Mouse (Mus musculus): ENCODE results near the gene Ndufc2.
"Not testable (repeated sequence)": the region's sequence is repeated elsewhere in the genome, so short reads cannot be mapped to it uniquely, and the experiment has no call there.

Ndufc2 gene

DNA sequence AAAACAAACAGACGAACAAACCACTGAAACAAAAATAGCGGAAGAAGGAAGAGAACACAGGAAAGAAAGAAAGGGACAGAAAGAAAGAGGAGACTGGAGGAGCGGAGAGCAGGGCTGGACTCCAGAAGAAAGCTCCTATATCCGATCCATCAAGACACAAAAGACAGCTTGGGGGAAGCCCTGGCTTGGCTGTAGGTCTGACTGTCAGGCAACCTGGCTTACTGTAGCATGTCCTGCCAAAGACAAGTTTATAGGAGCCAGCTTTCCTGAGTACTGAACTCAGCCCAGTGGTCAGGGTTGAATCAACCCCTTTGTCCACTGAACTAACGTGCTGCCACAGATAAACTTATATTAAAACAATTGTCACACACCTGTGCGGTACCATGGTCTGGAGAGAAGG lies 27.5 kb downstream of the Ndufc2 start:
- DNase-seq (ENCODE audit: low spot score): no peak

DNA sequence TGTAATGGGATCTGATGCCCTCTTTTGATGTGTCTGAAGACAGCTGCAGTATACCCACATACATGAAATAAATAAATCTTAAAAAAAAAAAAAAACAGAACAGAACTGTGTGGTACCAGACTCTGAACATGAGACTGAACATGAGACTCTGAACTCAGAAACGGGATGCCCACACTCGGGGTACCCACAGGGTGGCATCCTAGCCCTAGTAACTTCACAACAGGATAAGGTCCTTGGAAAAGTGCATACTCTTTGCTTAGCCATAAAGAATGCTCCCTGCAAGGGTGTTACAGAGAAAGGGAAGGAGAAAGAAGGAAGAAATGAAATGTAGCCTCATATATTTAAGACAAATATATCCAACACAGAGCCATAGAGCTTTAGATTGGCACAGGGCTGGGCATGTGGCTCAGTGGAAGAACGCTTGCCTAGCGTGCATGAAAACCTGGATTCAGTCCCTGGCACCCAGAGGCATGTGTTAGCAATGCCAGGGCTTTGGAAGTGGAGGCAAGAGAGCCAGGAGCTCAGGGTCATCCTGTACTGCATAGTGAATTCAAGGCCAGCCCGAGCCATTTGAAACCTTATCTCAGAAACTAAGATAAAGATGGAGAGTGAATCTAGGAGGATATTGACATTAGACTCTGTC lies 28.1 kb downstream of the Ndufc2 start:
- peak; percentile 81 for DNase-seq (ENCODE audit: low spot score)

DNA sequence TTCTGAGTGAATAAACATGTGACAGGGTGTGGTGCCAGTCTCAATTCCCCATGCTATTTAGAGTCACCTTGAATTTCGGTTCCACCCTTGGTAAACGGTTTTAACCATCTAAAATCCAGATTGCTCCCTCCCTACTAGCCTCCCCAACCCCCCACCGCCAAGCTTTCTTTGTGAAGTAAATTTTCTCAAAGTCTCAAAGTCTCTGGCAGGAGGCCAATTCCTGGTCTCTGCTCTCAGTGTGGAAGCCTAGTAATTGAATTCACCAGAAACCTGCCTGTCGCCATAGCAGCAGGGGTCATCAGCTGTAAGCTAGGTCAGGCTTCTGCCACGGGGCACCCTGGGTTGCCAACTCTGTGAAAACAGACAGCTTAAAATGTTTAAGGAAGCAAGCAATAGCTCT lies 29.9 kb downstream of the Ndufc2 start:
- DNase-seq (ENCODE audit: low spot score): no peak

GRCm38 (mm10) chr7:97433517-97433916 lies 33.7 kb downstream of the Ndufc2 start:
- peak; percentile 52 for DNase-seq (ENCODE audit: low spot score)

DNA sequence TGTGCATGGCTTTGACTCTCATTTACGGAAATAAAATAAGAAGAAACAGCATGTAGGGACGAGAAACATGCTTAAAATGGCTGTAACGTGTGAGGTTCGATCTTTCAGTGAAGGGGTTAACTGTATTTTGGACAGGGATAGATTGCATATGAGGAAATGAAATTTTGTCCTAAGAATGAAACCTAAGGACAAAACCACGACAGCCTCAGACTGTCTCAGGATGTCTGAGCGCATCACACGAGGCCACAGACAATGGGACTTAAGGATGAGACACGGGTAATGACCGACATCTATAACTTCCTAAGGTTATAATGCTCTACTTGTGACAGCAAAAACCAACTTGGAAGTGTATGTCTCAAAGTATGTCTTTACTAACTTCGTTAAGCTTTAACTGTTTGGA lies 34.7 kb downstream of the Ndufc2 start:
- DNase-seq (ENCODE audit: low spot score): no peak

DNA sequence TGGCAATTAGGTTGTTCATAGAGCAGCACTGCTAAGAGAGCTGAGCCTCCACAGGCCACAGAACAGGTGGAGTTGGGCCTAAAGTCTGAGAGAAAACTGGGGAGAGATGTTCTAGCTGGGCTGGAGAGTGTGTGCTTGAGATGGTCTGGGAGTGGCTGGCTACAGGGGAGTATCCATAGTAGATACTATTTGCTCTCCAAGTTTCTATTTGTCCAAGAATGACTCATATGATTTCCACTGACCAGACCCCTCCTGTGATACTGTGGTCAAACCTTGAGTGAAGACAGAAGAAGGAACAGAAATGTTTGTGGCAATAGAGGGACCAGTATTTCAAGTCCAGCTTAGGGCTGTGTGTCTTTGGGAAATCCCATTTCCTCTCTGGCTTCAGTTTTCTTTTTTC lies 39.2 kb downstream of the Ndufc2 start:
- no peak for DNase-seq (ENCODE audit: low spot score)

GRCm38 (mm10) chr7:97446171-97446925 lies 46.5 kb downstream of the Ndufc2 start:
- peak; percentile 89 for DNase-seq (ENCODE audit: low spot score)

GRCm38 (mm10) chr7:97447050-97447531 lies 47.3 kb downstream of the Ndufc2 start:
- DNase-seq (ENCODE audit: low spot score): no peak

DNA sequence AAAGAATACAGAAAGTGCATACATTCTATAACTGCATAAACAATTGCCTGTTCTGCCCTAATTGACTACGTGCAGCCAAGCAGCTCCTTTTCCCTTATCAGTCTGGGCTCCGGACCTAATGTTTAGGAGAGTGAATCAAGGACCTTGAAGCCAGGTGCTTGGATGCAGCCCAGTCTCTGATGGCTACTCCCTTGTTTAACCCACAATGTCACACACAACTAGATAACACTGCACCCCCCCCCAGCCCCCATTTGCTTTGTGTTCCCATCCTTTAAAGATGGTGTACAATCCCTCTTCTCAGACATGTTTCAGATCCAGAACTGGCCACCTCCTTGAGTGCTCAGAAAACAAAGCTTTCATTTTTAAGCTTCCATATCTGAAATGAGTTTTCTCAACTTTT lies 51.2 kb downstream of the Ndufc2 start, which contains the start of gene Kctd14:
Gene Kctd14, plus strand, starts transcription at position 301 of the 400 bp plus-strand sequence.
- DNase-seq (ENCODE audit: low spot score): not testable (repeated sequence)

GRCm38 (mm10) chr7:97452196-97452595 lies 52.4 kb downstream of the Ndufc2 start:
- DNase-seq (ENCODE audit: low spot score): no peak

- DNase-seq (ENCODE audit: low spot score): peak; percentile 39
Observed at GRCm38 (mm10) chr7:97453141-97453921, 53.5 kb downstream of the Ndufc2 start.

GRCm38 (mm10) chr7:97454795-97455194 lies 55.0 kb downstream of the Ndufc2 start:
- no peak for DNase-seq (ENCODE audit: low spot score)

GRCm38 (mm10) chr7:97455577-97455976 lies 55.8 kb downstream of the Ndufc2 start:
- no peak for DNase-seq (ENCODE audit: low spot score)
